Mouse (Mus musculus) cerebellum, adult 2 months (tissue): ENCODE data around the gene Unc119b. TPM values are rescaled to one million over a fixed set of nuclear protein-coding genes. Genes with fewer than 3 reads are reported as not detected.
A peak's percentile ranks its signal among the peaks of the same experiment; 100 is the strongest.
"Not testable (repeated sequence)": the region's sequence is repeated elsewhere in the genome, so short reads cannot be mapped to it uniquely, and the experiment has no call there.

Source experiments
- DNase-seq, 2 experiments: peaks; one replicate each; pipeline ENCODE4 v3.0.0; 2021
- H3K27ac ChIP-seq: fragments of 200-500 bp; 2 replicates; pipeline ENCODE4 v1.5.1; 2012; ENCODE audit warnings: low read length, control low read depth, inconsistent platforms; ENCODE audit not compliant: insufficient read depth
- H3K27me3 ChIP-seq: fragments of 200-500 bp; 2 replicates; pipeline ENCODE4 v1.6.1; 2012; ENCODE audit warnings: inconsistent platforms, mild to moderate bottlenecking, low read length, moderate library complexity; ENCODE audit not compliant: control insufficient read depth, insufficient read depth
- H3K4me1 ChIP-seq: fragments of 200-500 bp; 2 replicates; pipeline ENCODE4 v1.6.1; 2011; ENCODE audit warnings: low read length; ENCODE audit not compliant: control insufficient read depth, insufficient read depth
- H3K4me3 ChIP-seq: fragments of 200-500 bp; replicated peaks from 2 replicates; pipeline ENCODE3; 2011; ENCODE audit warnings: mild to moderate bottlenecking, low read depth, low read length, control low read depth; ENCODE audit not compliant: insufficient read depth
- CTCF ChIP-seq: fragments of 200-500 bp; IDR thresholded peaks from 2 replicates; pipeline ENCODE4 v1.5.1; 2011; ENCODE audit warnings: low read depth, mild to moderate bottlenecking, control low read depth, low read length, moderate library complexity, borderline replicate concordance; ENCODE audit not compliant: insufficient read depth
- POLR2A ChIP-seq: fragments of 200-500 bp; IDR thresholded peaks from 2 replicates; pipeline ENCODE4 v1.6.1; 2011; ENCODE audit warnings: low read length, control low read depth, borderline replicate concordance; ENCODE audit not compliant: insufficient read depth
- WGBS: fragments of 180-500 bp; shearing (Covaris S2); methylation state at CpG from one replicate; pipeline ENCODE4 v1.1.7; 2018; 5-methylcytosine and 5-hydroxymethylcytosine counted together
- polyA plus RNA-seq: library from polyadenylated mRNA; depleted of rRNA; stranded (reverse); fragments of >200 nt; gene quantifications from 2 replicates; pipeline ENCODE4 v1.2.3, GENCODE M21; 2012

The Unc119b gene
- polyA plus RNA-seq, 1 experiment: 34.0 TPM

DNA sequence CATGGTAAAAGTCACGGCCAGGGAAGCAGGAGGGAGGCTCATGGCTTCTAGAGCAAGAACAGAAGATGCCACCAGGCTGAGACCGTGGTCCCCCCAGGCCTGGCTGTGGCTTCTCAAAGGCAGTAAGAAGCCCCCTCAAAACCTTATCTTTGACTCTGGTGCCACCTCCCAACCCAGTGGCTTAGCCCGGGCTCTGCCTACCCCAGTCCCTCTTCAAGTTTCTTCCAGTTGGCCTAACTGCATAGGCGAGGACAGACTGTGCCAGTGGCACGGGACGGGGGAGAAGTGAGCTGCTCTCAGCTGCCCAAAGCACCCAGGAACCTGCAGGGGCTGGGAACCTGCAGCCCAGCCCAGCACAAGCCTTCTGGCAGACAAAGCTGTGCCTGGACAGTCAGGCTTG, 10.1 kb downstream of the Unc119b start:
- DNase-seq: no peak
- TF ChIP-seq POLR2A (no peak), CTCF (no peak)
- H3K27me3 ChIP-seq: no peaks in the 10 kb centered on the region
- H3K27ac ChIP-seq: peak overlapping the region; percentile 76
- no peak overlapping the region for H3K4me3 ChIP-seq
- 70% methylated on average over 6 of the region's 6 CpGs for WGBS
- H3K4me1 ChIP-seq: peaks cover 29% of the 10 kb centered on the region

GRCm38 (mm10) chr5:115120978-115121377, 13.8 kb downstream of the Unc119b start:
- Histone ChIP-seq H3K27me3 (no peaks in the 10 kb centered on the region), H3K4me1 (peaks cover 19% of the 10 kb centered on the region), H3K4me3 (no peak overlapping the region), H3K27ac (peak overlapping the region; percentile 4)
- peak; percentile 69 to 81 for DNase-seq
- 14% methylated on average over 5 of the region's 5 CpGs for WGBS
- TF ChIP-seq CTCF (no peak), POLR2A (no peak)

GRCm38 (mm10) chr5:115118961-115119570, 15.7 kb downstream of the Unc119b start, which contains the start of gene Acads:
Gene Acads, minus strand, starts transcription at chr5:115119346.
- no peak within 1 kb of the TSS for H3K27ac ChIP-seq
- TF ChIP-seq CTCF (no peak), POLR2A (no peak)
- 9% methylated on average over 39 of the region's 39 CpGs for WGBS

GRCm38 (mm10) chr5:115117467-115117866, 17.3 kb downstream of the Unc119b start:
- TF ChIP-seq CTCF: no peak
- TF ChIP-seq POLR2A: no peak
- WGBS: 93% methylated on average over 13 of the region's 13 CpGs
- Histone ChIP-seq H3K27me3 (no peaks in the 10 kb centered on the region), H3K4me1 (peaks cover 7% of the 10 kb centered on the region; the same call in 1 of the 2 replicates), H3K27ac (no peak overlapping the region), H3K4me3 (no peak overlapping the region)
- no peak for DNase-seq

More at GRCm38 (mm10) chr5:115118961-115119570, 15.7 kb downstream of the Unc119b start, which contains the start of gene Acads:
- Histone ChIP-seq H3K27me3 (no peaks in the 10 kb centered on the region), H3K4me3 (peak within 1 kb of the TSS; percentile 54), H3K4me1 (peaks cover 7% of the 10 kb centered on the region; the same call in 1 of the 2 replicates)
- peak; percentile 60 to 64 for DNase-seq

- Histone ChIP-seq H3K27ac (no peak overlapping the region), H3K27me3 (no peaks in the 10 kb centered on the region), H3K4me1 (peaks cover 7% of the 10 kb centered on the region; the same call in 1 of the 2 replicates), H3K4me3 (no peak overlapping the region)
- DNase-seq: no peak
- no peak for TF ChIP-seq CTCF
- WGBS: 95% methylated on average over 3 of the region's 3 CpGs
These were observed 18.3 kb downstream of the Unc119b start for GRCm38 (mm10) chr5:115116426-115116825.

- TF ChIP-seq POLR2A (no peak), CTCF (no peak)
- no peak overlapping the region for H3K4me3 ChIP-seq
- no peak overlapping the region for H3K27ac ChIP-seq
- H3K4me1 ChIP-seq: no peaks in the 10 kb centered on the region; the same call in 1 of the 2 replicates
- H3K27me3 ChIP-seq: no peaks in the 10 kb centered on the region
- DNase-seq: no peak
- 95% methylated on average over 8 of the region's 8 CpGs for WGBS
These were observed 20.3 kb downstream of the Unc119b start for GRCm38 (mm10) chr5:115114501-115114900.

- Histone ChIP-seq H3K4me3 (no peak overlapping the region), H3K27me3 (no peaks in the 10 kb centered on the region), H3K4me1 (no peaks in the 10 kb centered on the region; the same call in 1 of the 2 replicates), H3K27ac (no peak overlapping the region)
- TF ChIP-seq CTCF: no peak
- TF ChIP-seq POLR2A: no peak
- no peak for DNase-seq
- WGBS: 97% methylated on average over 12 of the region's 12 CpGs
These were observed 21.5 kb downstream of the Unc119b start for GRCm38 (mm10) chr5:115113244-115113643.

DNA sequence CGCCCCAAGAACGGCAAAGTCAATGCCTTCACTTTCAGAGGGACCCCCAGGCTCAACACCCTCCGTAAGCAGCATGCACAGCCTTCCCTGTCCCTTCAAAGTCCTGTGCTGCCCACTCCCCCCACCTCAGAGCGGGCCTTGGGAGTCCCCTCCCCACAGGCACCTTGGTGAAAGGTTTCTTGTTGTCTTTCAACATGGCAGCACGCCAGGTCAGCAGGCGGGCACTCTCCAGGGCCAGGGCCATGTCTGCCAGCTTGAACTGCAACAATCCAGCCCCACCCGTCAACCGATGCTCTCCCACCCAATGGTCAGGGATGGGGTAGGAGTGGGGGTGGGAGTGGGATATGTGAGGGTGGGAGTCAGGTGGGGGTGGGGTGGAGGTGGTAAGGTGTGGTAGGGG, 23.6 kb downstream of the Unc119b start:
- H3K4me3 ChIP-seq: no peak overlapping the region
- H3K27me3 ChIP-seq: no peaks in the 10 kb centered on the region
- DNase-seq: no peak
- TF ChIP-seq POLR2A (no peak), CTCF (no peak)
- no peak overlapping the region for H3K27ac ChIP-seq
- WGBS: 44% methylated on average over 8 of the region's 8 CpGs
- H3K4me1 ChIP-seq: no peaks in the 10 kb centered on the region; the same call in 1 of the 2 replicates

DNA sequence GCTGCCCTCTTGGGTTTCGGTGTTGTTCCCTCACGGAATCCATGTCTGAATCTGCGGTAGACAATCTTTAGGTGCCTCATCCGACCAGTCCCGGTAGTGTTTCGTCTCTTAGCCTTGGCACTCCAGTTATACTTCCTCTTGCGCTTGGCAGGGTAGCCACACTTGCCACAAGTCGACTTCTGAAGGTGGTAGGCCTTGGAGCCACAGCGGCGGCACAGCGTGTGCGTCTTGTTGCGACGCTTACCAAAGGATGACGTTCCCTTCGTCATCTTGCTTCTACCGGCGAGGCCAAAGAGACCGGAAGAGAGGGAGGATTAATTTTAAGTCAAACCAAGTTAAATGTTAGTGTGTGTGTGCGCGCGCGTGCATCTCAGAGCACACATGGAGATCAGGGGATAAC, 31.5 kb downstream of the Unc119b start:
- H3K27ac ChIP-seq, H3K4me1 ChIP-seq, H3K4me3 ChIP-seq, H3K27me3 ChIP-seq, DNase-seq: not testable (repeated sequence)
- 97% methylated on average over 23 of the region's 23 CpGs for WGBS
